Mouse (Mus musculus): ENCODE measurements around the gene Tfap2e. TPM values are rescaled to one million over a fixed set of nuclear protein-coding genes. Genes with fewer than 3 reads are reported as not detected.

The Tfap2e gene
- not detected in 2 replicates for polyA plus RNA-seq (2014; fragmentation: Nextera tagmentation; extraction: Ambion mirVana)

DNA sequence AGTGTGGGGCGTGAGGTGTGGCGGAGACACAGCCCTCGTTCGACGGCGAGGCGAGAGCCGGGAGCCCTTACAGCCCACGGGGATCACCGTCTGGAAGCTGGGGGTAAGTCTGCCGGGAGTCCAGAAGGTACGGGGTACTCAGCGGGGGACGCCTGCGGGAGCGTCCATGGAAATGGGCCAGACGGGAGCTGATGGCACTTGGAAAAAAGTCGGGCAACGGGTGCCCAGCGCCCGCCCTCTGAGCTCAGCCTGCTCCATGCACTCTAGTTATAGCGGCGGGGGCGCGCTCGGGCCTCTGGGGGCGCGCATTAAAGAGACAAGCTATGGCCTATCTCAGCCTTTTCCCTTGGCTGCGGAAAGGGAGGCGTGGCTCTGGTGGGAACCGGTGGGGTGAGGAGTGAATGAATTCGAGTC lies at the start of gene Tfap2e:
TSS of gene Tfap2e (minus strand) at position 240 of the 414 bp plus-strand sequence.
- peak within 1 kb of the TSS; percentile 64 for H3K4me2 ChIP-seq
- 3% methylated on average over 32 of the region's 32 CpGs for WGBS (ENCODE audit: insufficient replicate concordance)
- peak within 1 kb of the TSS; percentile 22; the same call in 1 of the 2 replicates for H3K9ac ChIP-seq (ENCODE audit: low read depth, low read length)
- no peak within 1 kb of the TSS for H3K27ac ChIP-seq (ENCODE audit: low read depth, low read length)
- ATAC-seq (replicated peaks; ENCODE audit: insufficient number of reproducible peaks, low FRiP score, low TSS enrichment), result 0 out of 2 replicates have a peak, but pooled peaks have one; percentile 36
- peaks cover 76% of the 10 kb centered on the region for H3K27me3 ChIP-seq (ENCODE audit: control insufficient read depth, insufficient read depth, low read length)
- H3K9me3 ChIP-seq (replicated peaks; ENCODE audit: control insufficient read depth, low read length), result no peaks in the 10 kb centered on the region
- H3K36me3 ChIP-seq (ENCODE audit: control insufficient read depth, insufficient read depth, low read length), result no peaks in the 10 kb centered on the region
- H3K4me3 ChIP-seq (ENCODE audit: low read depth, low read length), result peak within 1 kb of the TSS; percentile 43
- H3K4me1 ChIP-seq (ENCODE audit: control insufficient read depth, insufficient read depth, low read length), result peaks cover 10% of the 10 kb centered on the region; the same call in 1 of the 2 replicates

DNA sequence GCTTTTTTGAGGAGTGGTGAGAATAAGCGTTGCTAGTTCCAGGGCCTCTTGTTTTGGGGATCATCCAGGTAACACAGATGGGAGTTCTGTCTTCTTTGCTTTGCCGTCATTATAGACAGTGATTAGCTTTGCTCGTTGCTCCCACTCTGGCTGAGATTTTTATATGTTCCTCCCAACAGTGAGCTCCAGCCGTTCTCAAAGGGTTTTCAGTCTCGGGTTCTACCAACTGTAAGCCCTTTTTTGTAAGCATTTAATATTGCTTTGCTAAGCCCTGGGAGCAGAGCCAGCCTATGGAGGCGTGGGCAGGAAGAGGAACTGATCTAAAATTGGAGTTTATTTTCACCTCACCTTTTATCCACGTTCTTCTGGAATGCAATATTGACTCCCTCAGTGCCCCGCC lies 47.0 kb upstream of the Tfap2e start:
- no peaks in the 10 kb centered on the region for H3K27me3 ChIP-seq (ENCODE audit: control insufficient read depth, insufficient read depth, low read length)
- H3K27ac ChIP-seq (ENCODE audit: low read depth, low read length), result no peak overlapping the region
- H3K4me2 ChIP-seq, result no peak overlapping the region
- H3K9me3 ChIP-seq (replicated peaks; ENCODE audit: control insufficient read depth, low read length), result no peaks in the 10 kb centered on the region
- no peak overlapping the region for H3K4me3 ChIP-seq (ENCODE audit: low read depth, low read length)
- no peaks in the 10 kb centered on the region for H3K36me3 ChIP-seq (ENCODE audit: control insufficient read depth, insufficient read depth, low read length)
- ATAC-seq (replicated peaks; ENCODE audit: insufficient number of reproducible peaks, low FRiP score, low TSS enrichment), result no peak
- 75% methylated on average over 8 of the region's 8 CpGs for WGBS (ENCODE audit: insufficient replicate concordance)
- H3K4me1 ChIP-seq (ENCODE audit: control insufficient read depth, insufficient read depth, low read length), result peaks cover 4% of the 10 kb centered on the region; the same call in 1 of the 2 replicates
- H3K9ac ChIP-seq (ENCODE audit: low read depth, low read length), result no peak overlapping the region

DNA sequence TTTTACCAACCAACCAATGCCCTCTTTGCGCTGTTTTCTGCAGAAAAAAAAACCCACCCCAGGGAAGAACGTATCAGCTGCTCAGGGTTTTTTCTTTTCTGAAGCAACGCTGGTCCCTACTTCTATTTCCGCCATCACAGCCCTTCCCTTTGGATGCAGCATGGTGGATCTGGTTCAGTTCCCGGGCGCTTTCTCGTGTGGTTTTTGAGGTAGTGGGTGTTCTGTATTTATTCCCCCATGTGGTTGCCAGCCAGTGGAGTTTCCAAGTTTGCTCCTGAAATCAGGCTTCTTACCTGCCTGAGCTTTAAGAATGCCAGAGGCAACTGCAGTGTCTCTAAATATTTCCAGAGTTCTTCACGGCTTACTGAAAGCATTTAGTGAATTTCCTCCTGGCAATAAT lies 46.5 kb upstream of the Tfap2e start:
- ATAC-seq (replicated peaks; ENCODE audit: insufficient number of reproducible peaks, low FRiP score, low TSS enrichment), result no peak
- 89% methylated on average over 8 of the region's 8 CpGs for WGBS (ENCODE audit: insufficient replicate concordance)
- no peaks in the 10 kb centered on the region for H3K36me3 ChIP-seq (ENCODE audit: control insufficient read depth, insufficient read depth, low read length)

DNA sequence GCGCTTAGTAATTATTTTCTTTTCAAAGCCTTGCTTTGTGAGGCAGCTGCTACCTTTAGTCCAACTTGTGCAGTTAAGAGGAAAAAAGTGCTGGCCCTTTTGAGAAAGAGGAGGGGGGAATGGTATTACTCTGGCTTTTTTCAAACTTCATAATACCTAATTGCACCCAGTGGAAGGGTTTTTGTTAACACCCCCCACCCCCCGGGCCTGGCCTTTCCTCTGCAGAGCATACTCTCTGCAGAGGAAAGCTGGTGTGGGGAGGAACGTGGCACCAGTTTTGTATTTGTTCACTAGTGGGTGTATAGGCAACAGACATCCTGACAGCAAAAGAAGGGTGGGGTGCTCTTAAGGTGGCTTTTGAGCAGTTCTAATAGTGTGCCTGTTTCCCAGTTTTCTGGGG lies 45.8 kb upstream of the Tfap2e start:
- Histone ChIP-seq H3K27ac (ENCODE audit: low read depth, low read length) (no peak overlapping the region), H3K4me3 (ENCODE audit: low read depth, low read length) (no peak overlapping the region), H3K4me2 (no peak overlapping the region), H3K36me3 (ENCODE audit: control insufficient read depth, insufficient read depth, low read length) (no peaks in the 10 kb centered on the region), H3K9ac (ENCODE audit: low read depth, low read length) (no peak overlapping the region), H3K27me3 (ENCODE audit: control insufficient read depth, insufficient read depth, low read length) (no peaks in the 10 kb centered on the region), H3K9me3 (replicated peaks; ENCODE audit: control insufficient read depth, low read length) (no peaks in the 10 kb centered on the region), H3K4me1 (ENCODE audit: control insufficient read depth, insufficient read depth, low read length) (peaks cover 4% of the 10 kb centered on the region; the same call in 1 of the 2 replicates)
- ATAC-seq (replicated peaks; ENCODE audit: insufficient number of reproducible peaks, low FRiP score, low TSS enrichment), result no peak
- 85% methylated on average over 3 of the region's 3 CpGs for WGBS (ENCODE audit: insufficient replicate concordance)

More for the DNA sequence above, 46.5 kb upstream of the Tfap2e start:
- H3K9me3 ChIP-seq (replicated peaks; ENCODE audit: control insufficient read depth, low read length), result no peaks in the 10 kb centered on the region
- peaks cover 4% of the 10 kb centered on the region; the same call in 1 of the 2 replicates for H3K4me1 ChIP-seq (ENCODE audit: control insufficient read depth, insufficient read depth, low read length)
- H3K4me3 ChIP-seq (ENCODE audit: low read depth, low read length), result no peak overlapping the region
- H3K27ac ChIP-seq (ENCODE audit: low read depth, low read length), result no peak overlapping the region
- no peak overlapping the region for H3K9ac ChIP-seq (ENCODE audit: low read depth, low read length)
- no peaks in the 10 kb centered on the region for H3K27me3 ChIP-seq (ENCODE audit: control insufficient read depth, insufficient read depth, low read length)
- H3K4me2 ChIP-seq, result no peak overlapping the region

DNA sequence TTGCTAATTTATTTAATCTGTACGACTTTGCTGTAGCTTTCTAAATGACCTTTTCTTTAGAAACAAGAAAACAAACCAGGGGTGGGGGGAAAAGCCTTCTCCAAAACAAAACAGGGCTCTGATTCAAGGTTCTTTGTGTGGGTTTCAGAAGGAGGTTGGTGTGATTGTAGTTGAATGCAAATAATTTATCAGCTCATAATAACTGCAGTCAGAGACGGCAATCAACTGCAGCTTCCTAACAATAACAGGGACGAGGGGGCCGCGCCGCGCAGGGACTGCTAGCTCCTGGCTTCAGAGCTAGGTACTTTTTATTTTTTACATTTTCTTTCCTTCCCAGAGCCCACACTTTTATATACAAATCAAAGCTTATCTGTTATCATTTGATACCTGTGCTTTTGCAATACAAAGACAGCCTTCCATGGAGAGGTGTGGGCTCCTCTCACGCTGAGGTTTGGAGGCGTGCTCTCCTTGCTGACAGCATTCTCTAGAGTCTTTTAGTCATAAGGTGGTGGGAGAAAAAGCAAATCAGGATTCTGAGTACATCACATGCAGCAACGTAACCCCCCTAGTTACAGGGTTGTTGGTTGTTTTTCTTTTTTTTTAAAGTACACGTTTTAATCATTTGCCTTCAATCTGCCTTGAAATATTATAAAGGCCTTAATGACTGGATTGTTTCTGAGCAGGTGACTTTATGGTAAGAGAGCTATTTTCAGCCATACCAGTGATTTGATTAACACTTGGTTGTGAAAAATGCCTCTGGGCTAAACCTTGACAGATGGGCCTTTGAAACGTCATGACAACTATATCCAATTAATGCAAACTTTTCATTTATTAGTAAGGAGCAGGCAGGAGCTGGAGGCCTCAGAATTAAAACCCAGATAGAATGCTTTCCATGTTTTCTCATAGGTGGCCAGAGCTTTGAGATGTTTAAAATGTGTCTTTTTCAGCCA lies 44.1 kb upstream of the Tfap2e start:
- Histone ChIP-seq H3K27ac (ENCODE audit: low read depth, low read length) (no peak overlapping the region), H3K4me1 (ENCODE audit: control insufficient read depth, insufficient read depth, low read length) (peaks cover 4% of the 10 kb centered on the region; the same call in 1 of the 2 replicates), H3K4me2 (no peak overlapping the region), H3K4me3 (ENCODE audit: low read depth, low read length) (no peak overlapping the region), H3K9ac (ENCODE audit: low read depth, low read length) (no peak overlapping the region), H3K27me3 (ENCODE audit: control insufficient read depth, insufficient read depth, low read length) (no peaks in the 10 kb centered on the region), H3K36me3 (ENCODE audit: control insufficient read depth, insufficient read depth, low read length) (no peaks in the 10 kb centered on the region), H3K9me3 (replicated peaks; ENCODE audit: control insufficient read depth, low read length) (no peaks in the 10 kb centered on the region)
- no peak for ATAC-seq (replicated peaks; ENCODE audit: insufficient number of reproducible peaks, low FRiP score, low TSS enrichment)
- WGBS (ENCODE audit: insufficient replicate concordance), result 71% methylated on average over 12 of the region's 12 CpGs

DNA sequence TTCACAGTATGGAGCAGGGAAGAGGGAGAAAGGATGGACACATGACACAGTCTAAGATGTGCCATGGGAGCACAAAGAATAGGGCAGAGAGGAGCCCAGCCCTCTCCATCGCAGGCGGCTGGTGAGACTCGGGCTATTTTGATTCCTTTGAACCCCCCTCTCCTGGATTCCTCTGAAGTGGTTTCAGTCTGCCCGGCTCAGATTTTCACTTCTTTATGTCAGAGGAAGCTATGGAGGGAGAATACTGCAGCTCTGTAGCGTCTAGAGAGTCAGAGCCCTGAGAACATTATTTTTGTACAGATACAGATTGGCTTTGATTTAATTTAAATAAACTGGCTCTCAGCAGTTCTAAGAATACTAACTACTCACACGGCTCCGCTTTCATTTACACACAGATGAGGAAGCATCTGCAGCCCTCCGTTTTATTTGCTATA lies 43.1 kb upstream of the Tfap2e start:
- Histone ChIP-seq H3K4me1 (ENCODE audit: control insufficient read depth, insufficient read depth, low read length) (peaks cover 4% of the 10 kb centered on the region; the same call in 1 of the 2 replicates), H3K4me2 (0 out of 2 replicates have a peak overlapping the region, but pooled peaks have one; percentile 27), H3K36me3 (ENCODE audit: control insufficient read depth, insufficient read depth, low read length) (no peaks in the 10 kb centered on the region), H3K9ac (ENCODE audit: low read depth, low read length) (no peak overlapping the region), H3K9me3 (replicated peaks; ENCODE audit: control insufficient read depth, low read length) (no peaks in the 10 kb centered on the region), H3K27me3 (ENCODE audit: control insufficient read depth, insufficient read depth, low read length) (no peaks in the 10 kb centered on the region), H3K27ac (ENCODE audit: low read depth, low read length) (no peak overlapping the region), H3K4me3 (ENCODE audit: low read depth, low read length) (no peak overlapping the region)
- WGBS (ENCODE audit: insufficient replicate concordance), result 48% methylated on average over 8 of the region's 8 CpGs
- ATAC-seq (replicated peaks; ENCODE audit: insufficient number of reproducible peaks, low FRiP score, low TSS enrichment), result no peak

DNA sequence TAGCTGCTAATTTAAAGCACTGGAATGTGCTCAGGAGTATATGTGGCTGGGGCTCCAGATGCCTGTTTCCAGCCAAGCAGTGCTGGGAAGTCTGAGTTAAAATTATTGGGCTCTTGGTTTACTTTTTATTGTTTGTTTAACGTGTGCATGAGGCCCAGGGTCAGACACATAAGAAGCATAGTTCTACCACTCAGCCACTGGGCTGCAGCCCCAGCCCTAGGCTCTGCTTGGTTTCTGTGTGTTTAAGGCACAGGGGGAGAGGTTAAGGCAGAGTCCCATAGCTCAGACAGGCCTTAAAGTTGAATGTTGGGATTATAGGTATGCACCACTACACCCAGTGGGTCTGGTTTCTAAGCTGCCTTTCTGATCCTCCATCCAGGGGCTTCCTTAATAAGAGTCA lies 39.1 kb upstream of the Tfap2e start:
- Histone ChIP-seq H3K9me3 (replicated peaks; ENCODE audit: control insufficient read depth, low read length) (no peaks in the 10 kb centered on the region), H3K27me3 (ENCODE audit: control insufficient read depth, insufficient read depth, low read length) (no peaks in the 10 kb centered on the region), H3K4me2 (no peak overlapping the region), H3K9ac (ENCODE audit: low read depth, low read length) (no peak overlapping the region), H3K4me1 (ENCODE audit: control insufficient read depth, insufficient read depth, low read length) (peaks cover 4% of the 10 kb centered on the region; the same call in 1 of the 2 replicates), H3K27ac (ENCODE audit: low read depth, low read length) (no peak overlapping the region), H3K4me3 (ENCODE audit: low read depth, low read length) (no peak overlapping the region), H3K36me3 (ENCODE audit: control insufficient read depth, insufficient read depth, low read length) (no peaks in the 10 kb centered on the region)
- no peak for ATAC-seq (replicated peaks; ENCODE audit: insufficient number of reproducible peaks, low FRiP score, low TSS enrichment)
- 78% methylated on average over 1 of the region's 1 CpGs for WGBS (ENCODE audit: insufficient replicate concordance)

DNA sequence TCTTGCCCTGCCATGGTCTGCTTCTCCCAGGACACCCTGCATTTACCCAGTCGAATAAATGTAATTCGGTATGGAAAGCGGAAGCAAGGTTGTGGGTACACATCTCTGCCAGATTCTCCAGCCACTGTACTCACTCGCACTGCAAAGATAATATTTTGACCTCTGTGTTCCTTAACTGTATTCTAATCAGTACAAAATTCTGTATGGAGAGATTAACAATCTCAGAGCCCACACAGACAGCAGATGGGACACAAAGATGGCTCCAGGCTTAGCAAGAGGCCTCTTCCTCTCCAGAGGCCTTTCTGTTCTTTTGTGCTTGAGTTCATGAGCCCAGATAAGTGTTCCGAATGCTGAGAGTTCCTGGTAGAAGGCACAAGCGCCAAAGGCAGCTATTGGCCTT lies 37.8 kb upstream of the Tfap2e start:
- H3K27ac ChIP-seq (ENCODE audit: low read depth, low read length), result no peak overlapping the region
- no peaks in the 10 kb centered on the region for H3K27me3 ChIP-seq (ENCODE audit: control insufficient read depth, insufficient read depth, low read length)
- no peak overlapping the region for H3K4me2 ChIP-seq
- peaks cover 1% of the 10 kb centered on the region; the same call in 1 of the 2 replicates for H3K4me1 ChIP-seq (ENCODE audit: control insufficient read depth, insufficient read depth, low read length)
- H3K36me3 ChIP-seq (ENCODE audit: control insufficient read depth, insufficient read depth, low read length), result no peaks in the 10 kb centered on the region
- no peak for ATAC-seq (replicated peaks; ENCODE audit: insufficient number of reproducible peaks, low FRiP score, low TSS enrichment)
- H3K9ac ChIP-seq (ENCODE audit: low read depth, low read length), result no peak overlapping the region
- no peaks in the 10 kb centered on the region for H3K9me3 ChIP-seq (replicated peaks; ENCODE audit: control insufficient read depth, low read length)
- WGBS (ENCODE audit: insufficient replicate concordance), result 87% methylated on average over 6 of the region's 6 CpGs
- no peak overlapping the region for H3K4me3 ChIP-seq (ENCODE audit: low read depth, low read length)
